Mouse (Mus musculus) cerebellum, adult 2 months (tissue): ENCODE measurements at regions not wholly inside any gene's neighbourhood (a gene's known extent, or its start where the extent isn't known, plus 50 kb on each side); places are given as distances from the start of the nearest gene placed in this dataset.

Experiments
- DNase-seq, 2 experiments: peaks; one replicate each; pipeline ENCODE4 v3.0.0; 2021
- H3K27ac ChIP-seq: fragments of 200-500 bp; 2 replicates; pipeline ENCODE4 v1.5.1; 2012; ENCODE audit warnings: low read length, control low read depth, inconsistent platforms; ENCODE audit not compliant: insufficient read depth
- H3K27me3 ChIP-seq: fragments of 200-500 bp; 2 replicates; pipeline ENCODE4 v1.6.1; 2012; ENCODE audit warnings: inconsistent platforms, mild to moderate bottlenecking, low read length, moderate library complexity; ENCODE audit not compliant: control insufficient read depth, insufficient read depth
- H3K4me1 ChIP-seq: fragments of 200-500 bp; 2 replicates; pipeline ENCODE4 v1.6.1; 2011; ENCODE audit warnings: low read length; ENCODE audit not compliant: control insufficient read depth, insufficient read depth
- H3K4me3 ChIP-seq: fragments of 200-500 bp; replicated peaks from 2 replicates; pipeline ENCODE3; 2011; ENCODE audit warnings: mild to moderate bottlenecking, low read depth, low read length, control low read depth; ENCODE audit not compliant: insufficient read depth
- CTCF ChIP-seq: fragments of 200-500 bp; IDR thresholded peaks from 2 replicates; pipeline ENCODE4 v1.5.1; 2011; ENCODE audit warnings: low read depth, mild to moderate bottlenecking, control low read depth, low read length, moderate library complexity, borderline replicate concordance; ENCODE audit not compliant: insufficient read depth
- POLR2A ChIP-seq: fragments of 200-500 bp; IDR thresholded peaks from 2 replicates; pipeline ENCODE4 v1.6.1; 2011; ENCODE audit warnings: low read length, control low read depth, borderline replicate concordance; ENCODE audit not compliant: insufficient read depth
- WGBS: fragments of 180-500 bp; shearing (Covaris S2); methylation state at CpG from one replicate; pipeline ENCODE4 v1.1.7; 2018; 5-methylcytosine and 5-hydroxymethylcytosine counted together

DNA sequence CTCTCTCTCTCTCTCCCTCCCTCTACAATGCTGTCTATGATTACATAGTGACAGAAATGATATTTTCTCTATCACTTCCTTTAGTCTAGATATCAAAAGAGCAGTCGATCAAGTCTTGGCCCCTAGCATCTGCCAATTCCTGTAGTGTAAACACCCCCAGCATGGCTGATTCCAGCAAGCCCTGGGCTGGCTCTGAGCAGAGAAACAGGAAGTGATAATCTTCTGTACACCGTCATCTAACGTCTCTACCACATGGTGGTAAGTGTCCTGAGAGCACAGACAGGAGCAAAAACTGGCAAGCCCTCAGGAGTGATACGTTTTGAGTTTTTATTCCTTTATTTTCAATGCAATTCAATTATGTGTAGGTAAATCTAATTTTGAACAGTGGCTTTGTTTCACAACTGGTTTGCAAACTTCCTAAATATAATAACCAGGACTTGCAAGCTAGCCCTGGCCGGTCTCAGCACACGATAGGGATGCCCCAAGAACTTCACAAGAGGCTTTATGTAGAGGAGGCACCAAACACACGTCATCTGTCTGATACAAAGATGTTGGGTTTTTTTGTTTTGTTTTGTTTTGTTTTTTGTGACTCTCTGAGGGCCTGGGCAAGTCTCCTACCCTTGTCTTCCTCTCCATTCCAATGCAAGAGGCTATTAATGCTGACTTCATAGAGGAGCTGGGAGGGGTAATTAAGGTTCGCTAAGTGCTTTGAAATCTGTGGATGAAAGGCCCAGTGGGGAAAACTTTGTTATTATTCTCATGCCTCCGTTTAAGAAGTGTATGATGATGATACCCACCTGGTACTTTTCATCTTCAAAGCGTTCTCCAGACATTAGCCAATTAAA, 95.7 kb downstream of the E030025P04Rik start:
- 86% methylated on average over 10 of the region's 10 CpGs for WGBS
- H3K4me3 ChIP-seq: no peak overlapping the region
- TF ChIP-seq CTCF (no peak), POLR2A (no peak)

DNA sequence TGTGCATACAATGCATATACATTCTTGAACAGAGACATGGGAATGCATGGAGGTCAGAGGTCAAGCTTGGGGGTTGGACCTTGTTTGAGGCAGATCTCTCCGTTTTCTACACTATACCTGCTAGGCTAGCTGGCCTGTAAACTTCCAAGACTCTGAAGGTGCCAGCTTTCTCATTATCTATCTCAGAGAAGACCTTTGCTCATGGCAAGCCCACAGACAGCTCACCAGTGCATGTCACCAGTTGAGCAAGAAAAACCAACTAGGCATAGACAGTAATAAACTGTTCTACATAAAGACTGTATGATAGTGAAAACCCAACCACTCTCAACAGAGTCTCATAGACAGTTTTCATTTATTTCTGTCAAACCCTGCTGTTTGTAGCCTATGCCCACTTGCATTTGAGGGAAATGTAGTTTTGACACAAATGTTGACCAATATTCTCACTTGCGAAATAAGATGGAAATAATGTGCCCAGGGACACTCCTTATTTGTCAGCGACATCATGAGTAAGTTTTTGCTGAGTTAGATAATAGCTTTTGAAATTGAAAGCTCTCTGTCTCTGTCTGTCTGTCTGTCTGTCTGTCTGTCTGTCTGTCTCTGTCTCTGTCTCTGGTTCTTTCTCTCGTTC, 96.6 kb downstream of the E030025P04Rik start:
- no peak for DNase-seq
- 99% methylated on average over 4 of the region's 4 CpGs for WGBS
- Histone ChIP-seq H3K27ac (no peak overlapping the region), H3K4me1 (no peaks in the 10 kb centered on the region), H3K4me3 (no peak overlapping the region), H3K27me3 (no peaks in the 10 kb centered on the region)
- TF ChIP-seq CTCF (no peak), POLR2A (no peak)

More for the DNA sequence above, 95.7 kb downstream of the E030025P04Rik start:
- Histone ChIP-seq H3K27ac (no peak overlapping the region), H3K4me1 (no peaks in the 10 kb centered on the region), H3K27me3 (no peaks in the 10 kb centered on the region)
- DNase-seq: no peak

DNA sequence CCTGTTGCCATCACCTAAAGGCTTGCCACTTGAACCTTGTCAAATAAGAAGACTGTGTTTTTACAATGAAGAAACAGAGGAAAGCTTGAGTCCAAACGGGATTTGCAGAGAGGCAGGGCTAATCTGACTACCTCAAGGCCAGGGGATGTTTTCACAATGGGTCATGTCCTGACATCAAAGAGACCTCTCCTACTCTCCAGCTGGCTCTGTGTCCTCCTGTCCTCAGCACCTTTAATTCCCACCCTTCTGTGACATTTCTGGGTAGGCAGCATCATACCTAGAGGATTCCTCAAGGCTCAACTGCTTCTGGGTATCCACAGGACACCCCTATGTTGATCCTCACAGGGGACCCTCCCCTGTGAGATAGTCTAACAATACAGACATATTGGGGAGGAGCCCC, 97.7 kb downstream of the E030025P04Rik start:
- H3K27ac ChIP-seq: no peak overlapping the region

DNA sequence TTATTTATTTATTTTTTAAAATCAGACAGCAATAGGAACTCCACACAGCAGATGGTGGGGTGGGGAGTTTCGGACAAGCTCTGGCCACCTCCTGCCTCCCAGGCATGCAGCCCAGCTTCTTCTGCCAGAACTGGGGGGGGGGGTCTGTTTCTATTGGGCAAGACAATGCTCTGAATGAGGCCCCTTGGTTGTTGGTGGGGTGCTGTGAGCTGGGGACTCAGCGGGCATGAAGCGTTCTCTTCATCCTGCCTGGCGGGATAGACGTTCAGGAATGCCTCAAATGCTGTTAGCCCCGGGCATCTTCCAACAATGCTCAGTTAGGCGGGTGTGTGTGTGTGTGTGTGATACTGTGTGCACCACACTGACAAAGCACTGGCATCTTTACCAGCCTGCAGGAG, 103.7 kb downstream of the E030025P04Rik start:
- H3K4me3 ChIP-seq: peak overlapping the region; percentile 10
- WGBS: 5% methylated on average over 7 of the region's 7 CpGs
- H3K4me1 ChIP-seq: peaks cover 19% of the 10 kb centered on the region
- peak; percentile 58 to 75 for DNase-seq
- H3K27ac ChIP-seq: no peak overlapping the region
- no peaks in the 10 kb centered on the region for H3K27me3 ChIP-seq
- TF ChIP-seq POLR2A (no peak), CTCF (no peak)

More for the DNA sequence above, 97.7 kb downstream of the E030025P04Rik start:
- H3K27me3 ChIP-seq: no peaks in the 10 kb centered on the region
- no peak for DNase-seq
- no peak for TF ChIP-seq POLR2A
- TF ChIP-seq CTCF: no peak
- WGBS: 46% methylated on average over 1 of the region's 1 CpGs
- H3K4me1 ChIP-seq: no peaks in the 10 kb centered on the region; the same call in 1 of the 2 replicates
- no peak overlapping the region for H3K4me3 ChIP-seq

DNA sequence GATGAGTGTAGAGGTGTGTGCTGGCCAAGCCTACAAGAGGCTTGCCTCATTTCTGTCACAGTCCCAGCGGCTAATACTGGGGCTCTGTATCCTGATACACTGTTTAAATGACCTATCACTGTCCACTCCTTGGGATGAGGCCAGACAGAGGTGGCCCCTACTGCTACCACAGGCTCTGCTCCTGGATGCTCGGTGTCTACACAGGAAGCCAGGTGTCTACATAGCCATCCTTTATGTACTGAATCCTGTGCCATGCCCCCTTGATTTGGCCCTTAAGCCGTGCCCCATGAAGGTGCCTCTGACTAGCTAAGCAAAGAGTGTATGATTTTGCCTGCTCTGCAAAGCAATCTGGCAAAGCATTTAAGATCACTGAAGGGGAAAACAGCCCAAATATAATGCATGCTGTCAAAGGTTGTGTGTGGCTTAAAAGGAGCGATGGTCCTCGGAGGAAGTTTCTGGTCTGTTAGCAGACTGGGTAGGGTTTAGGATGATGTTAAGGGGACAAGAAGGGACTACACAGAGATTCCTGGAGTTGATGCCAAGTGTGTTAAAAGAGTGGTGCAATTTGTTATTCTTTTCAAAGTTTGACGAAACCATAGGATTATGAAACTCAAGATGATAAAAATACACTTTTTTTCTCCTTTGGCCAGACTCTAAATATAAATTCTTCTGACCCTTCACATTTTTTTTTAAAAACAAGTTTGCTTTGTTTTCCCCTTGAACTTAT, 104.2 kb downstream of the E030025P04Rik start:
- H3K27me3 ChIP-seq: no peaks in the 10 kb centered on the region
- H3K27ac ChIP-seq: no peak overlapping the region
- WGBS: 23% methylated on average over 6 of the region's 6 CpGs
- DNase-seq: peak; percentile 20 to 30
- TF ChIP-seq CTCF (no peak), POLR2A (no peak)
- peaks cover 19% of the 10 kb centered on the region for H3K4me1 ChIP-seq
- H3K4me3 ChIP-seq: no peak overlapping the region

DNA sequence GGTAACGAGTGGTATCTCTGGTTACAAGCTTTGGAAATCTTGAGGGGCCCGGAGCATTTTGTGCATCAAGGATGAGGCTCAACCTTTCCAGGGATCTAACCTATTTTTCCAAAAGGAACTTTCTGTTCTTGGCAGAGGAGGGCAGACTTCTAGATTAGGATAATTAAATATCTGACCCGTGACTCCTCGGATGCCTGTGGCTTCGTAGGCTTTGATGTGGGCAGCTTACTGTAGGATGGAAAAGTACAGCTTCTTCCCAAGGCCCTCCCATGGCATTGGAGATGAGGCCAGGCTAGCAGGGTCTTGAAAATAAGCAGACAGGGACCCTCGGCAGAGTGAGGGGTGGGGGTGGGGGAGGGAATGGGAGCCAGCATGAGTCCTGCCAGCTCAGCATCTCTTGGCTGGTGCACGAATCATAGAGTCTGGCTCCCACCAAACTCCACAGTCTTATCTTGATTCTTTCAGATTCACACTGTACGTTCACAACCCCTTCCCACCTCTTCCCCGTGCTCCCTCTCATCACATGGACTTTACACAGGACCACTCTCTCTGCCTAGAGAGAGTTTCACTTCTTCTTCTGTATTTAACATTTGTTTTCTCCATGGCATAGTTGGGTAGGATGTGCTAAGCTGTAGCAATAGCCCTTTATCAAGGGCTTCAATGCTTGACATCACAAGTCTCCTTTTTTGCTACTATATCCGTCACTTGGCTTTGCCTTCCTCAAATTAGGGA, 104.9 kb downstream of the E030025P04Rik start:
- no peak for TF ChIP-seq POLR2A
- no peak for TF ChIP-seq CTCF
- WGBS: 61% methylated on average over 10 of the region's 10 CpGs
- peak in 1 of 2 experiments; percentile 28 for DNase-seq
- no peaks in the 10 kb centered on the region for H3K27me3 ChIP-seq
- peaks cover 19% of the 10 kb centered on the region for H3K4me1 ChIP-seq
- H3K4me3 ChIP-seq: no peak overlapping the region
- no peak overlapping the region for H3K27ac ChIP-seq

DNA sequence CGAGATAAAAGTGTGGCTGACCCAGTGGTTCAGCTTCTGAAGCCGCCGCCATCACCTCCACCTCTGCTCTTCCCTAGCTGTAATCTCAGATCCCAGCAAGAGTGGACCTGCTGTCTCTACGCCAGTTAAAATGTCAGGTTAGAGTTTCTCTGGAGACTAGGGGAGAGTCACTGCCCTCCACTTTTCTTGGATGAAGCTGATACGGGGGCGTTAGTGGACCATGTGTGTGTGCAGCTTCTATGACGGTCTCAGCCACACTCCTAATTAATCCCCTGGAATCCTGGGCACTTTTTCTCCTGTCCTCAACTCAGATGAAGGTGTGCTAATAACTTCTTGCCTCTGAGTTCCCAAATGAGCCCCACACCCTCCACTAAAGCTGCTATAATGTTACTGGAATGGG, 106.0 kb downstream of the E030025P04Rik start:
- DNase-seq: no peak
- H3K27ac ChIP-seq: no peak overlapping the region
- no peak overlapping the region for H3K4me3 ChIP-seq
- no peaks in the 10 kb centered on the region for H3K27me3 ChIP-seq
- WGBS: 95% methylated on average over 7 of the region's 7 CpGs
- H3K4me1 ChIP-seq: peaks cover 19% of the 10 kb centered on the region
- TF ChIP-seq CTCF (no peak), POLR2A (no peak)
